In the genomic region with DNA sequence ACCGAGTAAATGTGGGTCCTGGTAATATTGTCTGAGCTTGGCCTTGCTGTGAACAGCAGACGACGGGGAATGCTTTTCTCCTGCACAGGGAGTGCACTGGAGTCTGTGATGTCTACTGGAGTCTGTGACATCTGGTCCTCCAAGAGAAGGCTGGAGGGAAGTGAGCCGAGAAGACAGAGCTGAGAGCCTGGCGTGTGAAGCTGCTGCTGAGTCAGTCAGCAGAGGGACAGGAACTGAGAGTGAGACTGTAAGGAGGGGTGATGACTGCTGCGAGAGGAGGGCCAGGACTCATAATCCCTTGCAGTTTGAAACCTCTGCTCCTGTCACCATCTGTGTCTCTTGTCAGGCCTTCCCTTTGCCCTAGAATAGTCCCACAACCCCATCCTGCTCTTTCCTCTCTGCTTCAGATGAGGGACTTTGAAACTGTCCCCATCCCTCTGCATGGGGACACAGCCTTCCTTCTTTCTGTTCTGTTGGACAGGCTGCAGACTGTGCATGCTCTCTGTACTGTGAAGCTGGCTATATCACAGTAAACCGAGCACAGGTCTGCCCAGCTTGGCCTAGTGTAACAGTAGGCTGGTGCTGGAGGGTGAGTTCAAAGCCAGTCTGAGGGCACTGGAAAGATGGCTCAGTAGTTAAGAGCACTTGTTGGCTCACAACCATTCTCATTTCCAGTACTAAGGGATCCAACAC, we compare ENCODE assay signal across 21 mouse cellular contexts. TPM values are rescaled to one million over a fixed set of nuclear protein-coding genes. Genes with fewer than 3 reads are reported as not detected.
A peak's percentile ranks its signal among the peaks of the same experiment; 100 is the strongest.
DNase-seq lines count a peak whose midpoint lies in the region; ATAC-seq and TF ChIP-seq lines count a peak whose summit lies in the region.
"Had no signal": no experiment of that assay in that cellular context is flagged by ENCODE, and none has a peak within 500 bp of the region (broad histone marks: within the 10 kb centered on the region; RNA-seq: fewer than 3 reads in every experiment).

No protein-coding gene starts in this region.

- no peaks in the 10 kb centered on the region for H3K79me2 ChIP-seq in CH12.LX (replicated peaks; ENCODE audit: control insufficient read depth, extremely low read depth, insufficient read depth, poor library complexity, severe bottlenecking)

- WGBS in kidney, postnatal 0 days = 43% methylated on average over 7 of the region's 7 CpGs
- WGBS in forebrain, embryonic 12.5 days = 73% methylated on average over 7 of the region's 7 CpGs

- ATAC-seq in kidney, postnatal 0 days (replicated peaks; ENCODE audit: low FRiP score, low read depth) = no peak
- ATAC-seq in megakaryocyte, adult 5-6 weeks (ENCODE audit: poor library complexity, severe bottlenecking) = peak; percentile 90
- ATAC-seq in forebrain, embryonic 12.5 days (ENCODE audit: low FRiP score) = no peak
- ATAC-seq: forebrain, embryonic 14.5 days; midbrain, embryonic 13.5 days had no signal

- DNase-seq in kidney, postnatal 0 days (ENCODE audit: low spot score) = peak; percentile 14
- DNase-seq in kidney, postnatal 25 days = no peak
- DNase-seq in CH12.LX (ENCODE audit: extremely low read depth) = peak; percentile 74
- peak; percentile 54 for DNase-seq in brain, adult 2 months (ENCODE audit: low read depth, low spot score)
- DNase-seq in thymus, postnatal 0 days (ENCODE audit: low spot score) = no peak
- DNase-seq: adrenal gland, postnatal 14 days; cerebellum, adult 11-12 months; cerebellum, postnatal 36 days; gastrocnemius, postnatal 25 days; kidney, adult 2 months; kidney, postnatal 36 days; lung, postnatal 4 days; thymus, postnatal 14 days had no signal

- in situ Hi-C loops in CH12.LX (cut with MboI; ENCODE audit: low pct_ligation_motif_present, low pct_unique_long_range_greater_than_20kb, low sequenced_read_pairs) = no loop called here

- H3K27me3 ChIP-seq in kidney, postnatal 0 days (ENCODE audit: insufficient read depth, low read length) = no peaks in the 10 kb centered on the region
- H3K27me3 ChIP-seq in CH12.LX (replicated peaks) = no peaks in the 10 kb centered on the region
- no peaks in the 10 kb centered on the region for H3K27me3 ChIP-seq in forebrain, embryonic 12.5 days
- H3K27me3 ChIP-seq: lung, embryonic 15.5 days; midbrain, embryonic 13.5 days; neural tube, embryonic 13.5 days had no signal

- H3K27ac ChIP-seq in kidney, postnatal 0 days = no peak overlapping the region
- peak overlapping the region; percentile 43 for H3K27ac ChIP-seq in CH12.LX (ENCODE audit: insufficient read depth, low read depth)
- no peak overlapping the region for H3K27ac ChIP-seq in forebrain, embryonic 12.5 days
- H3K27ac ChIP-seq: hindbrain, embryonic 10.5 days; lung, embryonic 15.5 days; midbrain, embryonic 13.5 days; neural tube, embryonic 13.5 days had no signal

- peak; percentile 58 for TF ChIP-seq POLR2A in CH12.LX (IDR thresholded peaks at IDR 0.05; ENCODE audit: low read depth, low read length)

- no peak overlapping the region for H3K4me2 ChIP-seq in kidney, postnatal 0 days (ENCODE audit: low read length)
- peak overlapping the region; percentile 55; the same call in 1 of the 2 replicates for H3K4me2 ChIP-seq in CH12.LX (ENCODE audit: insufficient read depth, low read depth, poor library complexity, severe bottlenecking)
- H3K4me2 ChIP-seq in forebrain, embryonic 12.5 days = no peak overlapping the region
- H3K4me2 ChIP-seq: lung, embryonic 15.5 days; midbrain, embryonic 13.5 days; neural tube, embryonic 13.5 days had no signal

- H3K9ac ChIP-seq in kidney, postnatal 0 days (ENCODE audit: low read depth, low read length) = no peak overlapping the region
- 0 out of 2 replicates have a peak overlapping the region, but pooled peaks have one; percentile 28 for H3K9ac ChIP-seq in CH12.LX (ENCODE audit: insufficient read depth, low read depth)
- H3K9ac ChIP-seq in forebrain, embryonic 12.5 days = no peak overlapping the region
- H3K9ac ChIP-seq: lung, embryonic 15.5 days; midbrain, embryonic 13.5 days; neural tube, embryonic 13.5 days had no signal

- TF ChIP-seq RAD21 in CH12.LX (IDR thresholded peaks at IDR 0.05; ENCODE audit: low read depth, low read length) = no peak

- TF ChIP-seq EP300 in CH12.LX (IDR thresholded peaks at IDR 0.05; ENCODE audit: low read length) = peak; percentile 64

- H3K9me3 ChIP-seq in kidney, postnatal 0 days (replicated peaks; ENCODE audit: low read length) = no peaks in the 10 kb centered on the region
- no peaks in the 10 kb centered on the region for H3K9me3 ChIP-seq in CH12.LX (replicated peaks; ENCODE audit: low read length)
- no peaks in the 10 kb centered on the region for H3K9me3 ChIP-seq in forebrain, embryonic 12.5 days
- H3K9me3 ChIP-seq: hindbrain, embryonic 10.5 days; lung, embryonic 15.5 days; midbrain, embryonic 13.5 days; neural tube, embryonic 13.5 days had no signal

- TF ChIP-seq CTCF in kidney, postnatal 0 days (IDR thresholded peaks at IDR 0.05; ENCODE audit: low read depth) = no peak
- no peak for TF ChIP-seq CTCF in CH12.LX (conservative IDR thresholded peaks at IDR 0.05 in 1 of 2, IDR thresholded peaks at IDR 0.05 in 1 of 2; ENCODE audit: low read depth in 2 of 2, low read length in 2 of 2)

- H3K4me3 ChIP-seq in kidney, postnatal 0 days (replicated peaks; ENCODE audit: low read depth, low read length) = no peak overlapping the region
- H3K4me3 ChIP-seq in CH12.LX (replicated peaks in 1 of 3; ENCODE audit: low read depth in 2 of 3, low read length in 2 of 3, poor library complexity in 1 of 3) = no peak overlapping the region
- no peak overlapping the region for H3K4me3 ChIP-seq in forebrain, embryonic 12.5 days (replicated peaks)
- H3K4me3 ChIP-seq: erythroblast, embryonic 14.5 days; hindbrain, embryonic 10.5 days; lung, embryonic 15.5 days; midbrain, embryonic 13.5 days; neural tube, embryonic 13.5 days had no signal

- no peaks in the 10 kb centered on the region for H3K4me1 ChIP-seq in kidney, postnatal 0 days (replicated peaks; ENCODE audit: insufficient read depth, low read length)
- peaks cover 13 to 40% of the 10 kb centered on the region in 2 experiments for H3K4me1 ChIP-seq in CH12.LX (ENCODE audit: control insufficient read depth in 1 of 2, insufficient read depth in 2 of 2)
- H3K4me1 ChIP-seq in forebrain, embryonic 12.5 days = no peaks in the 10 kb centered on the region
- H3K4me1 ChIP-seq: hindbrain, embryonic 10.5 days; midbrain, embryonic 13.5 days; neural tube, embryonic 13.5 days had no signal

- dilution Hi-C loops in CH12.LX (cut with MboI; ENCODE audit: extremely low pct_ligation_motif_present, extremely low pct_unique_long_range_greater_than_20kb, low sequenced_read_pairs) = no loop called here

- 0 out of 2 replicates have a peak, but pooled peaks cover 3% of the 10 kb centered on the region for H3K36me3 ChIP-seq in kidney, postnatal 0 days (ENCODE audit: insufficient read depth, low read length)
- peaks cover 10 to 38% of the 10 kb centered on the region in 2 experiments for H3K36me3 ChIP-seq in CH12.LX (replicated peaks in 1 of 2; ENCODE audit: control insufficient read depth in 1 of 2, insufficient read depth in 1 of 2, low read length in 1 of 2)
- H3K36me3 ChIP-seq in forebrain, embryonic 12.5 days (replicated peaks) = peaks cover 21% of the 10 kb centered on the region

TF ChIP-seq in CH12.LX, 34 proteins besides CTCF, POLR2A, EP300 and RAD21:
- TF ChIP-seq POLR2AphosphoS2 (IDR thresholded peaks at IDR 0.05; ENCODE audit: low read depth, low read length) = no peak
- TF ChIP-seq NELFE (IDR thresholded peaks at IDR 0.05; ENCODE audit: low read depth, low read length) = 0 out of 2 replicates have a peak, but pooled peaks have one; percentile 7
- peak; percentile 72; the same call in 1 of the 2 replicates for TF ChIP-seq MAFK (IDR thresholded peaks at IDR 0.05; ENCODE audit: insufficient replicate concordance, low read length)
- TF ChIP-seq IRF4 (IDR thresholded peaks at IDR 0.05; ENCODE audit: low read depth, low read length) = peak; percentile 75
- no peak for TF ChIP-seq MYC (IDR thresholded peaks at IDR 0.05; ENCODE audit: low read depth, low read length)
- 0 out of 2 replicates have a peak, but pooled peaks have one; percentile 20 for TF ChIP-seq JUND (conservative IDR thresholded peaks at IDR 0.05; ENCODE audit: low read depth, low read length)
- 0 out of 2 replicates have a peak, but pooled peaks have one; percentile 62 for TF ChIP-seq TBP (conservative IDR thresholded peaks at IDR 0.05; ENCODE audit: low read depth, low read length)

RNA-seq across cellular contexts. Expression of gene Ddx59, which starts 15.2 kb away (rescaled TPM):
- polyA plus RNA-seq in kidney, postnatal 0 days (2015; fragmentation: Nextera tagmentation; extraction: Ambion mirVana) = 13.4 and 14.0 TPM in 2 replicates
- 7.2 and 9.0 TPM in 2 replicates for total RNA-seq in CH12.LX (2012; rRNA removed)
- 10.9 and 12.2 TPM in 2 replicates for total RNA-seq in CH12.LX (2014; rRNA removed)
- polyA plus RNA-seq in CH12.LX (2012; ENCODE audit: insufficient read length, low read depth) = 6.9 and 8.1 TPM in 2 replicates
- total RNA-seq in megakaryocyte, adult 5-6 weeks (2015) = 6.3 and 9.1 TPM in 2 replicates
- total RNA-seq in megakaryocyte, adult 5-6 weeks (2017) = 10.7 and 12.8 TPM in 2 replicates
- 15.7 and 17.2 TPM in 2 replicates for polyA plus RNA-seq in thymus, postnatal 0 days (2015; fragmentation: Nextera tagmentation; extraction: Ambion mirVana)
- polyA plus RNA-seq in forebrain, embryonic 12.5 days (2016; fragmentation: Nextera tagmentation; extraction: Ambion mirVana) = 20.6 and 22.0 TPM in 2 replicates

RNA-seq across cellular contexts. Expression of gene Kif14, which starts 35.9 kb away (rescaled TPM):
- polyA plus RNA-seq in kidney, postnatal 0 days (2015; fragmentation: Nextera tagmentation; extraction: Ambion mirVana) = 1.7 and 2.0 TPM in 2 replicates
- total RNA-seq in CH12.LX (2012; rRNA removed) (7.8 and 9.2 TPM in 2 replicates), CH12.LX (2014; rRNA removed) (4.5 and 5.5 TPM in 2 replicates)
- 12.0 and 12.7 TPM in 2 replicates for polyA plus RNA-seq in CH12.LX (2012; ENCODE audit: insufficient read length, low read depth)
- total RNA-seq in megakaryocyte, adult 5-6 weeks (2015) = 18.7 and 24.0 TPM in 2 replicates
- total RNA-seq in megakaryocyte, adult 5-6 weeks (2017) = 27.8 and 31.4 TPM in 2 replicates
- 4.6 and 5.8 TPM in 2 replicates for polyA plus RNA-seq in thymus, postnatal 0 days (2015; fragmentation: Nextera tagmentation; extraction: Ambion mirVana)
- polyA plus RNA-seq in forebrain, embryonic 12.5 days (2016; fragmentation: Nextera tagmentation; extraction: Ambion mirVana) = 10.2 TPM in 2 replicates

Comparison
In these comparisons a context has a peak if more than half of its experiments do, and no peak if none do; other contexts are left out.
1. DNase-seq: peak in kidney, postnatal 0 days (single experiment), CH12.LX (single experiment) and brain, adult 2 months (single experiment); none in kidney, postnatal 25 days (0 of 2) and thymus, postnatal 0 days (single experiment).